Mouse (Mus musculus) heart, adult 9 months (tissue): ENCODE data around the gene Oaz1.

Source experiments
- DNase-seq, 2 experiments: peaks; one replicate each; pipeline ENCODE4 v3.0.0; 2022; ENCODE audit warnings: low spot score in 2 of 2

The Oaz1 gene

DNA sequence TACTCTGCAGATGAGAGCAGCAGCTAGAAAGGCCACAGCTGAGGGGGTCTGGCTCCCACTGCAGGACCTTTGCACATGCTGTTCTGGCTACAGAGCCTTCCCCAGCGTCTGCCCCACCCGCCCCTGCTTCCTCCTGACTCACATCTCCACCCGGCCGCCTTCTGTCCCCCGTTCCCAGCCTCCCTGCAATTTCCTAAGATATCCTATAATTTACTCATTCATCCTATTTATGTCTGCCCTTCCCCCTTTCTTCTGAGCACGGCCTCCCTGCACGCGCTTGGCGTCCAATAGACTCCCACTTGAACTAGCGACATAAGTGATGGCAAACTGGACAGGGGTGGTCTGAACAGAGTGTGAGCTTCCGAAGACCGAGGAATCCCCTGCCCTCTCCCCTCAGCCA, 19.3 kb downstream of the Oaz1 start:
- DNase-seq, result no peak

DNA sequence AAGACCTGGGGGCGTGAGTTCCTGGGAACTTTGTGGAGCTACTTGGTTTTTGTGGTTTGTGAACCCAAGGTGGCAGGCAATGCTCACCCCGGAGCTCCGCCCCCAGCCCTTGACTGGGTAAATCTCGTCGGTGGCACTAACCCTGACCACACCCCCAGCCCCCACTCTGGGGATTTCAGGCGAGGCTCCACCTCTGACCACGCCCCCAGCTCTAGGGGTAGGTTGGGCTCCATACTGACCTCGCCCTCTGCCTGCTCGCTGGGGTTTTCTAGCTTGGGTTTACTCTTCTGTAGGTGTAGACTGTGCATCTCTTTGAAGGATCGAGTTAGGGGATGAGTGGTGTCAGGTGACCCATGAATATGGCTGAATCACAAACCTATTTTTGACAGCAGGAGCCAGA, 22.1 kb downstream of the Oaz1 start:
- DNase-seq, result no peak

DNA sequence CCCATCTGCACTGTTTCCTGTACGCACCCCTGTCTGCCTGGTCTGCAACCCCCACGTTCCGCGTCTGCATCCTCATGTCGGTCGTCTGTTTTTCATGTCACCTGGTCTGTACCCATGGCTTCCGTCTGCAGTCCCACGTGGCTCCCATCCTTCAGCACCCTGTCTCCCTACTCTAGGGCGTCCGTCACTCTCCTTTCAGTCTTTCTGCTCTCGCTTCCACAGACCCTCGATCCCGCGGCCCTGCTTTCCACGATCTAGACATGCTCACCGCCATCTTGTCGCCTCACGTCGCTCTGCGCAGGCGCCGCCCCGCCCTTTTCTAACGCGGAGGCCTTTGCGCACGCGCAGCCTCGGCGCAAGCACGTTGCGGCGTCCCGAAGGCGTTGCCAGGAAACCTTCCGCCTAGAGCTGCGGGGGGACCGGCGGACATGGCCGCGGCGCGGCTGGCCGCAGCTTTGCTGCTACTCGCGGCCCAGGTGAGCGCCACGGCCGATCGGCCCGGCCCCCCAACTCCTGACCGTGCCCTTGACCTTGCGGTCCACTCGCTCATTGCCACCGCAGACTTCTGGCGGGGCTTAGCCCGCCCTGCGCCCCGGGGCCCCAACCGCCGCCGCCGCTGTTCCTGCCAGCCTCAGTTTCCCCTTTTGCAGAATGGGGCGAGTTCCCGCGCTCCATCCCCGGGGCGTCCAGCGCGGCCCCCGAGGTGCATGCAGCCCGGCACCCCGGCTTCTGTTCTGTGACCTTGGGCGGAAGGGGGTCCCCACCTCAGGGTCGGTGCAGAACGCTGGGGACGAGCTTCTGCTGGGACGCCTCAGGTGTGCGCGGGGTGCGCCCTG, 28.7 kb downstream of the Oaz1 start, which contains the start of the genes Lsm7 and Sppl2b:
Gene Lsm7, minus strand, starts transcription at position 297 of the 836 bp plus-strand sequence.
Gene Sppl2b, plus strand, starts transcription at position 363 of the 836 bp plus-strand sequence.
- DNase-seq, result peak; percentile 95 to 96

DNA sequence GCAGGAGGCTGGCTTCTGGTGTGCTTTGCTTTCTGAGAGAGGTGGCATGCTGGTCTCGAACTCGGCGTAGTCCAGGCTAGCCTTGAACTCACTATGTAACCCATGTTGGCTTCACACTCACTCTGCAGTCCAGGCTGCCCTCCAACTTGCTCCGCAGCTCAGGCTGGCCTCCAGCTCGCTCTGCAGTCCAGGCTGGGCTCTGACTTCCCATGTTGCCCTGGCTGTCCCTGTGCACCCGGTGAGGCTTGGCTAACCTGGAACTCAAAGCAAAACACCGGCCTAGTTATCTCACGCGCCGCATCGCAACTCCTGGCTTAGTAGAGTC, 29.3 kb downstream of the Oaz1 start:
- DNase-seq, result no peak

DNA sequence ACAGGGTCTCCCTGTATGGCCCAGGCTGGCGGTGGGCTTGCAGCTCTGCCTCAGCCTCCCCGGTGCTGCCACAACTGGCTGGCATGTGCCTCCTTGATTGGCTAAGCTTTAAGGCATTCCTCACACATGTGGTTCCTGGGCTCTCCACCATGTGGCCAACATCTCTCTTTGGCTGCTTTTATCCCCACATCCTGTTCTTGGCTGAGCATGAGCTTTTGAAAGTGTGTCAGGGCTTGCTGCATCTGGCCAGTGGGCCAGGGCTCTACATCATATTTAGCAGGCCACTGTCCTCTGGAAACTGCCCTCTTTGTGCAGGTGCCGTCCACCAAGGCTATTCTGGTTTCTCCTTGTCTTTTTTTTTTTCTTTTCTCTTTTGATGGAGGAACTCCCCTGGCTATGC, 29.8 kb downstream of the Oaz1 start:
- peak in 1 of 2 experiments; percentile 43 for DNase-seq

DNA sequence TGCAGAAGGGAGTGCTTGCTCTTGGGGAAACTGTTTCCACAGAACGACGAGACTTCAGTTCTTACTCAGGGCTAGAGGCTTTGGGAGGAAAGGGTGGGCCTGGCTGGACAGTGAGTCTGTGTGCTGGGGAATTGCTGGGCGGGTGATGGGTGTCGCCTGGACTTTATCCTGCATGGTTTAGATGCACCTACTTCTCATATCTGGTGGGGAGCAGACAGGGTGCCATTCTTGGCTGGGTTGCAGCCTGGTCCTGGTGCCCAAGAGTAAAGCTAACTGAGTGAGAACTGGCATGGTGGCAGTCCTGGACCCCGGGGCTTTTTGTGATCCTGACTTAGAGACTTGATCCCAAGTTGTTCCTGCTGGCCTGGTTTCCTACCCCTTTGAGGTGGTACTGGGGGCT, 30.5 kb downstream of the Oaz1 start:
- no peak for DNase-seq

DNA sequence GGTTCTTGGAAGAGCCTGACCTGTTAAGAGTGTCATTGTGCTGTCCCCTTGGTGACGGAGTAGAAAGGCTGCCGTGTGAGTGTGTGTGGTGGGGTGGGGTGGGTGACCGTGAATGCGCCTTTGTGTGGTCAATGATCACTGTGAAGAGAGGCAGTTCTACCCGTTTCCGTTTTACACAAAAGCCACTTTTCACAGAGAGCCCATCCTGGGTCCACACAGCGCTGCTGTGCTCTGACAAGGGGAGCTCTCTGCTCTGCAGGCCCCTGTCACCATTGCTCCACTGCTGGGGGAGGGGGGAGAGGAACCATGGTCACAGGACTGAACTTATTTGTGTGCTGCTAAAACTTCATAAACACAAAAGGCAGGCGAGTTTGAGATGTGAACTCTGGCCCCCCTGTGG, 30.9 kb downstream of the Oaz1 start:
- DNase-seq, result no peak

DNA sequence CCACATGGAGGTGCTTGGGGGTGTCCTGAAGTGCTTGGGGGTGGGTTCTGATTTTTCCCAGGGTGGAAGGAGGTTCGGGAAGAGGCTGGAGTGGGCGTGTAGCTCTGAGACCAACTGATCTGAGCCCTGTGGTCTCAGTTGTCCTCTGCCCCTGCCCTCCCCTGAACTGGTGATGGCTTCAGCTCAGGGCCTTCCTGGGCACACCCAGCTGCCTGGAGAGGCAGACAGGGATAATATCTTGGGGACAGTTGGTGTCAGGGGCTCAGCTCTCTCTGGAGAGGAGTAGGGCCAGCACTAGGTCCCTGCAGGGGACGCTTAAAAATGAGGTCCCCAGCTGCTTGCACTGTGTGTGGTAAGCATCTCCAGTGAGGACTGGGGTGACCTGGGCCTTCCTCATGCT, 31.4 kb downstream of the Oaz1 start:
- no peak for DNase-seq

DNA sequence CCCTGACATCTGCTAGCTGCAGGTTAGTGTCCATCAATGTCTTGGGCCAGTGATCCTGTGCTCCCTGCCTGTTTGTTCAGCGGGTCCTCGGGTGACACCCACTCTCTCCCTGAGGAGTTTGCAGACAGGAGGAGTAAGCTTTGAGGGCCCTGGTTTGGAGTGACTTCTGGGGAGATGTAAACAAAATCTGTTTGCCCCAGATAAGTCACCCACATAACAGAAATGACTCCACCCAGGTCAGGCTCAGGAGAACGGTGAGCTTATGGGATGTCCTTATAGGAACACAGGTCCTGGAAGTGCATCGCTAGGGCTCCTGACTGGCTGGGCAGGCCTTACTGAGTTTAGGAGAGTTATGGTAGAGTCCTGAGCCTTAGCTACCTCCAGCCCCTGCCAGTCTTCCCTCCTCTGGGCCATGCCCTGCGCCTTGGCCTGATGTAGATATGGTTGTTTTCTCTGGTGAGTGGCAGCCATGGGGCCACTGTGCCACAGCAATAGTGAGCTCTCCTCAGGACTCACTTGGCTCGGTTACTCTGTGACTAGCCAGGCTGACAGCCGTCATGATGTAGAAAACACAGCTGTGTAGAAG, 32.0 kb downstream of the Oaz1 start:
- no peak for DNase-seq

DNA sequence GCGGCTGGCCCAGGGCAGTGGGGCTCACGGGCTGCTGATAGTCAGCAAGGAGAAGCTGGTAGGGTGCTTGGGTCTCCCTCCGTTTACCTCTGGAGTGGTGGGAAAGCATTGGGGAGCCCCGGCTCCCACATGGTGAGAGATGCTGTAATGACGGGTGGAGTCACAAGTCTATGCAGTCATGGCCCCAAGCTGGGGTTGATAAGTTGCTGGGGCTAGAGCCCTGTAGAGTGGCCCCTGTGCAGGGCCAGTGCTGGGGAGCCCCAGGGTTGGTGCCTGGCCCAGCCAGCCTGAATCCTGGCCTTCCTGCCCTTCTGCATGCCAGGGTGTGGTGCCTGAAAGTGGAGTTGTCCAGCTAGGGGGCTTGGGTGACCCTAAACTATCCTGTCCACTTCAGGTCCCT, 35.8 kb downstream of the Oaz1 start:
- no peak for DNase-seq

DNA sequence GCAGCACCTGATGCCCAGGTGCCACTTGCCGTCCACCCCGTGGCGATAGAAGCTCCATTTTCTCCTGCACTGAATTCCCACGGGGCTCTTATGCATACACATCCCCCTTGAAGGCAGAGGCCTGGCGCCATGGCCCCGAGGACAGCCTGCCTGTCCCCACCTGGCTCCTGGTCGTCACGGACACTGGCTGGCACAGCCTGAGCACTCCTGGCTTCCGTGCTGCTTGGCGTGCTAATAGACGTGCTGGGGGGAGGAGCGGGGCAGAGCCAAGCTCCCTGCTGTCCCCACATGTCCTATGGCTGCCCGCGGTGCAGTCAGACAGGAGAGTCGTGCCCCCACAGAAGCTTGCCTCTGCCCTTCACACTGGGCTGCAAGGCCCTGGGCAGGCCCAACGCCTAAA, 38.0 kb downstream of the Oaz1 start:
- DNase-seq, result peak in 1 of 2 experiments; percentile 18

DNA sequence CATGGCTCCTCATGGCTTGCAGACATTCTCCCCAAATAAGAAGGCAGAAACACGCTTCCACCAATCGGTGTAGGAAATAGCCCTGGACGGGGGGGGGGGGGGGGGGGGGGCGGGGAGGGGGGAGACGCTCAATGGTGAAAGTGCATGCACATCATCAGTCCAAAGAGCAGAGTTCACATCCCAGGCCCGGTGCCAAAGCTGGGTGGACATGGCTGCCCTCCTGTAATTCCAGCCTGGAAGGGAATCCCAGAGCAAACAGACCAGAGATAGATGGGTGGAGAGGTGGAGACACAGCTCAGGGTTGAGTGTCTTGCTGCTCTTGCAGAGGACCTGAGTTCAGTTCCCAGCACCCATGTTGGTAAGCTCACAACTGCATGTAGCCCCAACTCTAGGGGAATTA, 44.5 kb downstream of the Oaz1 start:
- DNase-seq, result no peak

DNA sequence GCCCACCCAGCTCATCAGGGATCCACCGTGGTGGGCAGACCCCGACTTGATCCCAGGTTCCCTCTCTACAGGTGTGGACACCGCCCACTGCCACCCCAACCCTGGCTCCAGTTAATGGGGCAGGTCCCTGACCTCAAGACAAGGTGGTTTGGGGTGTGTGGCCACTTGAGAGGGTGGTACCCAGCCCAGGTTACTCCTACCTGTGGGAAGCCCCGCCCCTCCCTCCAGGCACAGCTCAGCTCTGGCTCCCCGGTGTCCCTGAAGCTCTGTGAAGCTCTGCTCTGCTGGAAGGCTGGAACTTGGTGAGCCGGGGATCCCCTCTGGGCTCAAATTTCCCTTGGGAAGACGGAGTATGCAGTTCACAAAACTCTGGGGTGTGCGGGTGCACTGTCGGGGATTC, 45.1 kb downstream of the Oaz1 start, which contains the start of gene Tmprss9:
Gene Tmprss9, plus strand, starts transcription at position 268 of the 400 bp plus-strand sequence.
- DNase-seq, result no peak

DNA sequence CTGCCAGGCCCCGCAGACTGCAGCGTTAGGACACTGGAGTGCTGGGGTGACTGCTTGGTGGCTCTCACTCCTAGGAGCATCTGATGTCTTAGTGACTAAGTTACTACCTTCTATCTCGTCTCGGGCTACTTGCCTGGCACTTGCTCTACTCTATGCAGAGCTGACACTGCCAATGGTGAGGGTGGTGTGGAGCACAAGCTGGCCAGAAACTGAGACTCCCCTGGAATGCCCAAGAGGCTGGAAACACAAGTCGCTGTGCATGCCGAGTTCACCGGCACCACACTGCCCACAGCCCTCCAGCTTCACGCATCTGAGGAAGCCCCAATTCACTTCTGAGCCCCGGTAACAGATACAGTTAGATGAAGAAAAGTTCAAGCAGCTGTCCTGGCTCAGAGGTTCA, 47.6 kb downstream of the Oaz1 start:
- DNase-seq, result no peak

DNA sequence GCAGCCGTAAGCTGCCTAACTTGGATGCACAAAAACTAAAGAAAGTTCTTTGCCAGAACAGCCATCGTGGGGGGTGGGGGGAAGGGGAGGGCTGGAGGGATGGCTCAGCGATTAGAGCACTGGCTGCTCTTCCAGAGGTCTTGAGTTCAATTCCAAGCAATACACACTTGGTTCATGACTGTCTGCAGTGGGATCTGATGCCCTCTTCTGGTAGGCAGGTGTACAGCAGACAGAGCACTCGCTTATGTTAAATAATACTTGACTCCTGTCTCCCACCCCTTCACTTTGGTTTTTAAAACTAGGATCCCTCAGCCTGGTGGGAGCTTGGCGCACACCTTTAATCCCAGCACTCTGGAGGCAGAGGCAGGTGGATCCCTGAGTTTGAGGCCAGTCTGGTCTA, 49.6 kb downstream of the Oaz1 start:
- no peak for DNase-seq

DNA sequence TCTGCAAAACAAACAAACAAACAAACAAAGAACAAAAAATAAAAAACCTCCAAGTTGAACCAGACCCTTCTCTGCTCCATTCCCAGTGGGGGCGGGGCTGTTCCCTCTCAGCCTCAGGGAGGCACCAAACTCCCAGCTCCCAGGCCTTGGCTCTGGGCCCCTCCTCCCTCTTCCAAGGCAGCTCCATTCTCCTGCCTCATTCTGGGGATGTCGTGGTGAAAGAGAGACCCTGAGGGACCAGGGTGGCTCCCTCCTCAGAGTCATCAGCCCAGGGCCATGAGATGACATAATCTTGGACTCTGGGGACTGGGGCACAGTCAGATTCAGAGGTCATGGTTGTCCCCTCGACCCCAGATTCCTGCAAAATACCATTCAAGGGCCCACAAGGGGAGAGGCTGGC, 50.1 kb downstream of the Oaz1 start:
- DNase-seq, result no peak
